1 mouse cellular context compared by ENCODE assay signal in genomic region chr11:69934681-69935080, GRCm38 (mm10).
TF ChIP-seq lines count a peak whose summit lies in the region.

No protein-coding gene starts in this region.

TF ChIP-seq in CH12.LX, 34 proteins besides CTCF, POLR2A, EP300 and RAD21 (continued from another document):
- TF ChIP-seq NELFE (IDR thresholded peaks at IDR 0.05; ENCODE audit: low read depth, low read length) (no peak; the same call in 1 of the 2 replicates), SIN3A (IDR thresholded peaks at IDR 0.05; ENCODE audit: low read length) (peak; percentile 39), MXI1 (IDR thresholded peaks at IDR 0.05; ENCODE audit: low read depth, low read length) (no peak; the same call in 1 of the 2 replicates), POLR2AphosphoS2 (IDR thresholded peaks at IDR 0.05; ENCODE audit: low read depth, low read length) (no peak), MAZ (IDR thresholded peaks at IDR 0.05; ENCODE audit: low read depth, low read length) (no peak), KAT2A (IDR thresholded peaks at IDR 0.05; ENCODE audit: insufficient replicate concordance, low read length) (no peak), BHLHE40 (IDR thresholded peaks at IDR 0.05; ENCODE audit: low read depth, low read length) (no peak), E2F4 (IDR thresholded peaks at IDR 0.05; ENCODE audit: insufficient replicate concordance, low read depth, low read length) (0 out of 2 replicates have a peak, but pooled peaks have one; percentile 33), IRF4 (IDR thresholded peaks at IDR 0.05; ENCODE audit: low read depth, low read length) (no peak), GABPA (IDR thresholded peaks at IDR 0.05; ENCODE audit: insufficient replicate concordance, low read depth, low read length) (no peak), ZMIZ1 (IDR thresholded peaks at IDR 0.05; ENCODE audit: low read depth, low read length) (no peak), RCOR1 (conservative IDR thresholded peaks at IDR 0.05; ENCODE audit: low read depth, low read length) (0 out of 2 replicates have a peak, but pooled peaks have one; percentile 53)
